Mouse (Mus musculus): ENCODE data around the gene Rassf6.

DNA sequence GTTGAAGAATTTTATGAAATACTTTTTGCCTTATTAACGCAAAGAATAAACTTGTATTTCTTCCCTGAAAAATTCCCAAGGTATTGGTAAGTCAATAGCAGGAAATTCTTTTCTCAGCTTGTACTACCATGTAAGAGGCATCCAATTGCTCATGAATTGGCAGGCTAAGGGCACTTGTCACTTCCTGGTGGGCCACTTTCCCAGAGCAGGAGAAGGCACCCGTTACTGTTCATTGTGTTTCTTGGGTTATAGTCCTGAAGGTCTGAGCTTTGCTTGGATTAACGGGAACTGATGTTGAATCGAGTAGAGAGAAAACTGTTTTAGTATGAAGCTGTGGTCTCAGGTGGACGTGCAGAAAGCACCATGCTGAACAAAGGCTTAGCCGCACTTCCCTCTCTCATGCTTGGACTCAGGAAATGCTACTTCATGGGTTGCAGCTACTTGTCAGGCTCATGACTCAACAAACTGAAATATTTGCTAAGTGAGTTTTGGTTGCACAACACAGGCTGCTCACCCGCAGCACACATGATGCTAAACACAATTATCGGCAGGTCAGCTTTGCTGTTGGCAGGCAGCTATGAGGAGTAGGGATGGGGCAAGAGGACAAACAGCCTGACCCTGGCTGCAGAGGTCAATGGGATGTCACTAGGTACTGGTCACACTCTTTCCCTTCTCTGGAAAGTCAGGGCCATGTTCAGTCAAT lies 49.1 kb upstream of the Rassf6 start:
- TF ChIP-seq CTCF (IDR thresholded peaks at IDR 0.05; ENCODE audit: low read depth, low read length) = no peak
- TF ChIP-seq POLR2A (IDR thresholded peaks at IDR 0.05; ENCODE audit: extremely low read depth, insufficient read depth, low read length) = no peak
